In genomic region chr3:138130692-138131091, GRCm38 (mm10) we compare ENCODE assay signal across 19 mouse cellular contexts. TPM values are rescaled to one million over a fixed set of nuclear protein-coding genes. Genes with fewer than 3 reads are reported as not detected.
DNase-seq lines count a peak whose midpoint lies in the region; ATAC-seq lines count a peak whose summit lies in the region.
"Had no signal": no experiment of that assay in that cellular context is flagged by ENCODE, and none has a peak within 500 bp of the region (broad histone marks: within the 10 kb centered on the region; RNA-seq: fewer than 3 reads in every experiment).

No protein-coding gene starts in this region.

- H3K27ac ChIP-seq in forebrain, embryonic 11.5 days (ENCODE audit: low read depth, low read length) = no peak overlapping the region
- no peak overlapping the region for H3K27ac ChIP-seq in forebrain, embryonic 13.5 days
- H3K27ac ChIP-seq in midbrain, embryonic 10.5 days (replicated peaks) = peak overlapping the region; percentile 61; the same call in 1 of the 2 replicates
- no peak overlapping the region for H3K27ac ChIP-seq in midbrain, embryonic 15.5 days
- H3K27ac ChIP-seq in intestine, embryonic 16.5 days (ENCODE audit: low read length) = peak overlapping the region; percentile 67; the same call in 1 of the 2 replicates
- H3K27ac ChIP-seq in liver, embryonic 16.5 days (ENCODE audit: low read length) = peak overlapping the region; percentile 63
- H3K27ac ChIP-seq: embryonic facial prominence, embryonic 15.5 days; hindbrain, embryonic 12.5 days; limb, embryonic 13.5 days; macrophage had no signal

- H3K4me3 ChIP-seq in forebrain, embryonic 11.5 days (ENCODE audit: low read depth, low read length) = no peak overlapping the region
- H3K4me3 ChIP-seq in forebrain, embryonic 13.5 days = no peak overlapping the region
- no peak overlapping the region for H3K4me3 ChIP-seq in midbrain, embryonic 10.5 days
- H3K4me3 ChIP-seq in midbrain, embryonic 15.5 days = no peak overlapping the region
- peak overlapping the region; percentile 39 for H3K4me3 ChIP-seq in intestine, embryonic 16.5 days (ENCODE audit: low read length)
- H3K4me3 ChIP-seq in liver, embryonic 16.5 days (ENCODE audit: low read depth, low read length) = peak overlapping the region; percentile 49
- H3K4me3 ChIP-seq: embryonic facial prominence, embryonic 15.5 days; hindbrain, embryonic 12.5 days; limb, embryonic 13.5 days had no signal

- no peaks in the 10 kb centered on the region for H3K27me3 ChIP-seq in forebrain, embryonic 11.5 days (ENCODE audit: control insufficient read depth, insufficient read depth, low read length)
- H3K27me3 ChIP-seq in forebrain, embryonic 13.5 days = no peaks in the 10 kb centered on the region
- H3K27me3 ChIP-seq in midbrain, embryonic 10.5 days (ENCODE audit: low read depth, poor library complexity, severe bottlenecking) = no peaks in the 10 kb centered on the region
- H3K27me3 ChIP-seq in midbrain, embryonic 15.5 days (replicated peaks) = no peaks in the 10 kb centered on the region
- no peaks in the 10 kb centered on the region for H3K27me3 ChIP-seq in intestine, embryonic 16.5 days (replicated peaks; ENCODE audit: control insufficient read depth, insufficient read depth, low read length)
- no peaks in the 10 kb centered on the region for H3K27me3 ChIP-seq in liver, embryonic 16.5 days (ENCODE audit: control insufficient read depth, insufficient read depth, low read depth, low read length)
- H3K27me3 ChIP-seq: embryonic facial prominence, embryonic 15.5 days; hindbrain, embryonic 12.5 days; limb, embryonic 13.5 days had no signal

- H3K4me2 ChIP-seq in forebrain, embryonic 11.5 days (ENCODE audit: low read depth, low read length, severe bottlenecking) = no peak overlapping the region
- H3K4me2 ChIP-seq in forebrain, embryonic 13.5 days = no peak overlapping the region
- no peak overlapping the region for H3K4me2 ChIP-seq in midbrain, embryonic 15.5 days
- no peak overlapping the region for H3K4me2 ChIP-seq in intestine, embryonic 16.5 days (ENCODE audit: low read depth, low read length)
- no peak overlapping the region for H3K4me2 ChIP-seq in liver, embryonic 16.5 days (ENCODE audit: low read depth, low read length)
- H3K4me2 ChIP-seq: embryonic facial prominence, embryonic 15.5 days; hindbrain, embryonic 12.5 days; limb, embryonic 13.5 days had no signal

- no peak for DNase-seq in forebrain, embryonic 11.5 days (ENCODE audit: low spot score)
- no peak for DNase-seq in midbrain, embryonic 10.5 days (ENCODE audit: low spot score)
- DNase-seq in frontal cortex, postnatal 25 days (ENCODE audit: low spot score in 2 of 2) = no peak
- DNase-seq in left cerebral cortex, postnatal 4 days = no peak
- DNase-seq: cerebellum, adult 2 months; cerebellum, postnatal 36 days; gastrocnemius, postnatal 25 days; kidney, postnatal 10 days; right cerebral cortex, postnatal 4 days had no signal

- no peak overlapping the region for H3K9ac ChIP-seq in forebrain, embryonic 11.5 days (ENCODE audit: low read length)
- H3K9ac ChIP-seq in forebrain, embryonic 13.5 days = no peak overlapping the region
- no peak overlapping the region for H3K9ac ChIP-seq in midbrain, embryonic 15.5 days
- peak overlapping the region; percentile 42; the same call in 1 of the 2 replicates for H3K9ac ChIP-seq in intestine, embryonic 16.5 days (ENCODE audit: low read depth, low read length)
- H3K9ac ChIP-seq in liver, embryonic 16.5 days (ENCODE audit: low read depth, low read length) = no peak overlapping the region
- H3K9ac ChIP-seq: embryonic facial prominence, embryonic 15.5 days; hindbrain, embryonic 12.5 days; limb, embryonic 13.5 days had no signal

- no peaks in the 10 kb centered on the region; the same call in 1 of the 2 replicates for H3K4me1 ChIP-seq in forebrain, embryonic 11.5 days (replicated peaks; ENCODE audit: control insufficient read depth, insufficient read depth, low read length)
- peaks cover 6% of the 10 kb centered on the region; the same call in 1 of the 2 replicates for H3K4me1 ChIP-seq in forebrain, embryonic 13.5 days
- peaks cover 21% of the 10 kb centered on the region for H3K4me1 ChIP-seq in midbrain, embryonic 10.5 days
- H3K4me1 ChIP-seq in midbrain, embryonic 15.5 days = 0 out of 2 replicates have a peak, but pooled peaks cover 4% of the 10 kb centered on the region
- no peaks in the 10 kb centered on the region for H3K4me1 ChIP-seq in intestine, embryonic 16.5 days (ENCODE audit: control insufficient read depth, insufficient read depth, low read length)
- H3K4me1 ChIP-seq in liver, embryonic 16.5 days (ENCODE audit: control insufficient read depth, low read depth, low read length) = no peaks in the 10 kb centered on the region; the same call in 1 of the 2 replicates
- H3K4me1 ChIP-seq: embryonic facial prominence, embryonic 15.5 days; limb, embryonic 13.5 days had no signal

- ATAC-seq in forebrain, embryonic 11.5 days (replicated peaks; ENCODE audit: low FRiP score) = peak; percentile 46; the same call in 1 of the 2 replicates
- no peak for ATAC-seq in forebrain, embryonic 13.5 days
- ATAC-seq in midbrain, embryonic 15.5 days (replicated peaks) = no peak
- no peak for ATAC-seq in intestine, embryonic 16.5 days
- no peak for ATAC-seq in liver, embryonic 16.5 days (ENCODE audit: low read depth)
- ATAC-seq: midbrain, embryonic 16.5 days had no signal

- intact Hi-C loops in left cerebral cortex, postnatal 4 days (cut with DNase I) = no loop called here

- WGBS in forebrain, embryonic 11.5 days = 47% methylated on average over 1 of the region's 1 CpGs
- WGBS in forebrain, embryonic 13.5 days = 43% methylated on average over 1 of the region's 1 CpGs
- 64% methylated on average over 1 of the region's 1 CpGs for WGBS in midbrain, embryonic 10.5 days
- 31% methylated on average over 1 of the region's 1 CpGs for WGBS in midbrain, embryonic 15.5 days
- 60% methylated on average over 1 of the region's 1 CpGs for WGBS in intestine, embryonic 16.5 days
- 74% methylated on average over 1 of the region's 1 CpGs for WGBS in liver, embryonic 16.5 days (ENCODE audit: insufficient replicate concordance)

- no peaks in the 10 kb centered on the region for H3K36me3 ChIP-seq in forebrain, embryonic 11.5 days (ENCODE audit: control insufficient read depth, insufficient read depth, low read length)
- no peaks in the 10 kb centered on the region for H3K36me3 ChIP-seq in forebrain, embryonic 13.5 days (ENCODE audit: poor library complexity, severe bottlenecking)
- no peaks in the 10 kb centered on the region for H3K36me3 ChIP-seq in midbrain, embryonic 10.5 days
- no peaks in the 10 kb centered on the region for H3K36me3 ChIP-seq in midbrain, embryonic 15.5 days (replicated peaks)
- H3K36me3 ChIP-seq in intestine, embryonic 16.5 days (ENCODE audit: control insufficient read depth, insufficient read depth, low read length) = no peaks in the 10 kb centered on the region
- no peaks in the 10 kb centered on the region for H3K36me3 ChIP-seq in liver, embryonic 16.5 days (ENCODE audit: control insufficient read depth, insufficient read depth)
- H3K36me3 ChIP-seq: embryonic facial prominence, embryonic 15.5 days; G1E; hindbrain, embryonic 12.5 days; limb, embryonic 13.5 days had no signal

- no peaks in the 10 kb centered on the region for H3K9me3 ChIP-seq in forebrain, embryonic 11.5 days (ENCODE audit: control insufficient read depth, low read length)
- no peaks in the 10 kb centered on the region for H3K9me3 ChIP-seq in forebrain, embryonic 13.5 days (replicated peaks)
- H3K9me3 ChIP-seq in midbrain, embryonic 10.5 days (replicated peaks) = no peaks in the 10 kb centered on the region
- H3K9me3 ChIP-seq in midbrain, embryonic 15.5 days = no peaks in the 10 kb centered on the region
- H3K9me3 ChIP-seq in intestine, embryonic 16.5 days (ENCODE audit: control insufficient read depth, low read length) = no peaks in the 10 kb centered on the region
- no peaks in the 10 kb centered on the region for H3K9me3 ChIP-seq in liver, embryonic 16.5 days (replicated peaks; ENCODE audit: control insufficient read depth, low read length)
- H3K9me3 ChIP-seq: embryonic facial prominence, embryonic 15.5 days; G1E; hindbrain, embryonic 12.5 days; limb, embryonic 13.5 days had no signal

RNA-seq across cellular contexts. Expression of gene Trmt10a, which starts 12.6 kb away (rescaled TPM):
- 15.1 and 16.2 TPM in 2 replicates for polyA plus RNA-seq in forebrain, embryonic 11.5 days (2014; fragmentation: Nextera tagmentation; extraction: Ambion mirVana)
- 8.7 and 9.9 TPM in 2 replicates for polyA plus RNA-seq in forebrain, embryonic 13.5 days (2015; fragmentation: Nextera tagmentation; extraction: Ambion mirVana)
- polyA plus RNA-seq in midbrain, embryonic 10.5 days (2016; fragmentation: Nextera tagmentation; extraction: Ambion mirVana) = 17.8 and 19.5 TPM in 2 replicates
- polyA plus RNA-seq in midbrain, embryonic 15.5 days (2015; fragmentation: Nextera tagmentation; extraction: Ambion mirVana) = 6.5 and 7.3 TPM in 2 replicates
- 9.2 and 9.4 TPM in 2 replicates for polyA plus RNA-seq in intestine, embryonic 16.5 days (2015; fragmentation: Nextera tagmentation; extraction: Ambion mirVana)
- polyA plus RNA-seq in liver, embryonic 16.5 days (2015; fragmentation: Nextera tagmentation; extraction: Ambion mirVana) = 4.5 and 4.8 TPM in 2 replicates
- total RNA-seq in left cerebral cortex, postnatal 4 days (2021) = 1 to 10 TPM; 4.4 to 5.5 TPM

RNA-seq across cellular contexts. Expression of gene Mttp, which starts 14.1 kb away (rescaled TPM):
- 11.4 and 12.5 TPM in 2 replicates for polyA plus RNA-seq in forebrain, embryonic 11.5 days (2014; fragmentation: Nextera tagmentation; extraction: Ambion mirVana)
- 10.2 and 11.6 TPM in 2 replicates for polyA plus RNA-seq in forebrain, embryonic 13.5 days (2015; fragmentation: Nextera tagmentation; extraction: Ambion mirVana)
- 11.3 and 12.5 TPM in 2 replicates for polyA plus RNA-seq in midbrain, embryonic 10.5 days (2016; fragmentation: Nextera tagmentation; extraction: Ambion mirVana)
- 8.3 and 10.9 TPM in 2 replicates for polyA plus RNA-seq in midbrain, embryonic 15.5 days (2015; fragmentation: Nextera tagmentation; extraction: Ambion mirVana)
- 405 and 573 TPM in 2 replicates for polyA plus RNA-seq in intestine, embryonic 16.5 days (2015; fragmentation: Nextera tagmentation; extraction: Ambion mirVana)
- polyA plus RNA-seq in liver, embryonic 16.5 days (2015; fragmentation: Nextera tagmentation; extraction: Ambion mirVana) = 45.6 and 48.8 TPM in 2 replicates
- total RNA-seq in left cerebral cortex, postnatal 4 days (2021) = 1 to 10 TPM; 4.4 to 5.0 TPM

Comparison
In these comparisons a context has a peak if more than half of its experiments do, and no peak if none do; other contexts are left out.
1. H3K27ac ChIP-seq: peak in midbrain, embryonic 10.5 days (single experiment), intestine, embryonic 16.5 days (single experiment) and liver, embryonic 16.5 days (single experiment); none in forebrain, embryonic 11.5 days (single experiment), forebrain, embryonic 13.5 days (single experiment) and midbrain, embryonic 15.5 days (single experiment).
2. H3K4me3 ChIP-seq: peak in intestine, embryonic 16.5 days (single experiment) and liver, embryonic 16.5 days (single experiment); none in forebrain, embryonic 11.5 days (single experiment), forebrain, embryonic 13.5 days (single experiment), midbrain, embryonic 10.5 days (single experiment) and midbrain, embryonic 15.5 days (single experiment).